Mouse (Mus musculus) forebrain, postnatal 0 days (tissue): ENCODE data around the gene Prkg1. TPM values are rescaled to one million over a fixed set of nuclear protein-coding genes. Genes with fewer than 3 reads are reported as not detected.

Experiments used
- ATAC-seq: fragments of 200-750 bp; cut with Nextera tagmentation; 2 replicates; pipeline ENCODE4 v1.8.0; 2017; ENCODE audit warnings: mild to moderate bottlenecking, moderate library complexity
- DNase-seq: peaks from one replicate; pipeline ENCODE4 v3.0.0-alpha.2; 2015
- H3K27ac ChIP-seq: fragments of 300-500 bp; sonication (generic); 2 replicates; pipeline ENCODE4 v1.5.1; 2014; ENCODE audit warnings: low read depth, mild to moderate bottlenecking, antibody characterized with exemption, low read length, moderate library complexity, mixed read lengths
- H3K27me3 ChIP-seq: fragments of 300-500 bp; sonication (generic); 2 replicates; pipeline ENCODE4 v1.6.1; 2014; ENCODE audit warnings: mild to moderate bottlenecking, low read length, mixed read lengths; ENCODE audit not compliant: insufficient read depth
- H3K36me3 ChIP-seq: fragments of 300-500 bp; sonication (generic); 2 replicates; pipeline ENCODE4 v1.6.1; 2014; ENCODE audit warnings: mild to moderate bottlenecking, moderate library complexity; ENCODE audit not compliant: insufficient read depth
- H3K4me1 ChIP-seq: fragments of 300-500 bp; sonication (generic); 2 replicates; pipeline ENCODE4 v1.6.1; 2014; ENCODE audit warnings: antibody characterized with exemption; ENCODE audit not compliant: insufficient read depth
- H3K4me2 ChIP-seq: fragments of 300-500 bp; sonication (generic); 2 replicates; pipeline ENCODE4 v1.6.1; 2014; ENCODE audit warnings: low read depth, mild to moderate bottlenecking, moderate library complexity
- H3K4me3 ChIP-seq: fragments of 300-500 bp; sonication (generic); 2 replicates; pipeline ENCODE4 v1.5.1; 2014; ENCODE audit warnings: low read depth, low read length, mixed read lengths
- H3K9ac ChIP-seq: fragments of 300-500 bp; sonication (generic); 2 replicates; pipeline ENCODE4 v1.6.1; 2014; ENCODE audit warnings: mild to moderate bottlenecking
- H3K9me3 ChIP-seq: fragments of 300-500 bp; sonication (generic); 2 replicates; pipeline ENCODE4 v1.6.1; 2016; ENCODE audit warnings: low read length
- CTCF ChIP-seq: sonication (generic); IDR thresholded peaks from 2 replicates; pipeline ENCODE4 v1.5.1; 2016; ENCODE audit warnings: antibody characterized with exemption, control low read depth, low read depth
- WGBS: fragments of 180-500 bp; shearing (Covaris S2); extraction: QIAGEN DNeasy Blood & Tissue Kit; methylation state at CpG from one replicate; pipeline ENCODE4 v1.1.7; 2014; 5-methylcytosine and 5-hydroxymethylcytosine counted together
- polyA plus RNA-seq: library from polyadenylated mRNA; unstranded; fragments of >200 nt; fragmentation: Nextera tagmentation; extraction: Ambion mirVana; gene quantifications from 2 replicates; pipeline ENCODE4 v1.2.1, GENCODE M21; 2015
- total RNA-seq: library from RNA; depleted of rRNA; stranded (reverse); fragments of >200 nt; gene quantifications from 2 replicates; pipeline ENCODE4 v1.2.3, GENCODE M21; 2014

Gene Prkg1
- total and polyA plus RNA-seq, 2 experiments from 2014 or later: 3.2 to 9.9 TPM

DNA sequence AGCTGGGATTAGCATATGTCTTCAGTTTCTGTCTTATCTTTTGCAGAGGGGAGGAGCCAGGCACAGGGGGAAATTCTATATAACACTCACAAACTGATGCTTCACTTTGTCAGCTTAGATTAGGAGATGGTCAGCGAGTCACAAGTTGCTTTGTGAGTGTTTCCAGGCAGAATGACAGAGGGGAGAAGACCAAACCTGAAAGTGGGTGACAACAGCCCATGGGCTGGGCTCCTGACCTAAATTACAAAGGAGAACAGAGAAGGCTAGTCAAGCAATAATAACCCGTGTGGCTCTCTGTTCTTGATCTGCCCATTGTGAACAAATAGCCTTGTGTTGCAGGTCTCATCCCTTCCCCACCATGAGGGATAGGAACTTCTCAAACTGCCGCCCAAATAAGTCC is 725.9 kb downstream of the Prkg1 start:
- Histone ChIP-seq H3K27ac (no peak overlapping the region), H3K9ac (no peak overlapping the region), H3K4me3 (no peak overlapping the region), H3K9me3 (no peaks in the 10 kb centered on the region), H3K27me3 (no peaks in the 10 kb centered on the region), H3K4me2 (no peak overlapping the region), H3K36me3 (no peaks in the 10 kb centered on the region), H3K4me1 (no peaks in the 10 kb centered on the region)
- no peak for TF ChIP-seq CTCF
- no peak for DNase-seq
- WGBS: 83% methylated on average over 3 of the region's 3 CpGs
- no peak for ATAC-seq

DNA sequence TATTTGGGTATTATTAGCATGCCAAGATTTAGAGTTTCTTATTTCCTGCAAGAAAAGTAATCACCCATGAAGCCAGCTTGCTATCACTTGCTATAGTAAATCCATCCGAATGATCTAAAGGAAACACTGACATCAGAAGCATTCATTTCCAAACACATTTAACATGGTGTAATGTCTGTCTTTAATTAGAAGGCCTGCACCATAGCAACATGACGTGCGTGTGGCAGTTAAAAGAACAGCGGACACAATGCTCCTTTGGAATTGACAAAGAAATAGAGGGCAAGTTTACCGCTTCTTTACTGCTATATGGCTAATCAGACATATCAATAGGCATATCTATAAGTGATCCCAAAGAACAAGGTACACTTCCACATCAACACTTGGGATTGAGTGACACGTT is 733.2 kb downstream of the Prkg1 start:
- 33% methylated on average over 6 of the region's 6 CpGs for WGBS
- H3K27ac ChIP-seq: no peak overlapping the region
- H3K36me3 ChIP-seq: no peaks in the 10 kb centered on the region
- H3K4me3 ChIP-seq: no peak overlapping the region
- TF ChIP-seq CTCF: no peak
- DNase-seq (peak; percentile 20), ATAC-seq (no peak)
- no peaks in the 10 kb centered on the region for H3K9me3 ChIP-seq
- no peaks in the 10 kb centered on the region for H3K4me1 ChIP-seq
- H3K9ac ChIP-seq: no peak overlapping the region
- H3K27me3 ChIP-seq: no peaks in the 10 kb centered on the region
- H3K4me2 ChIP-seq: no peak overlapping the region

DNA sequence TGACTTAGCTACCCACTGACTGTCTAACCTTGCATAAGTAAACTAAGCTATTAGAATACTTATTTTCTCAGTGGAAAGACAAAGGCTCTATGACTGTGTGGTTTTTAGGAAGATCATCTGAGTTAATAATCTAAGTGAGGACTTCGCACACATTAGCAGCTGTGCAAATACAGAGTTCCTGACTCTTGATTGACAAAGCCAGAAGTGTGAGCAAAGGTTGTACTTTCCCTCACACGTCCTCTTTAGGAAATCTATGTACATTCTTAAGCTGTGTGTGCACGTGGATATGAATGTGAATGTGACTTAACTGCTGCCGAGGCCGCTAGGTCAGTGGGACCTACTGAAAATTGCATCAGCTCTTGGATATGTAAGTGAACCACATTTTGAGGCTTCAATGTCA is 738.0 kb downstream of the Prkg1 start:
- no peaks in the 10 kb centered on the region for H3K4me1 ChIP-seq
- no peaks in the 10 kb centered on the region for H3K27me3 ChIP-seq
- no peak for TF ChIP-seq CTCF
- H3K4me2 ChIP-seq: no peak overlapping the region
- ATAC-seq (no peak), DNase-seq (no peak)
- H3K9me3 ChIP-seq: no peaks in the 10 kb centered on the region
- WGBS: 76% methylated on average over 5 of the region's 5 CpGs
- H3K4me3 ChIP-seq: no peak overlapping the region
- H3K27ac ChIP-seq: no peak overlapping the region
- no peaks in the 10 kb centered on the region for H3K36me3 ChIP-seq
- H3K9ac ChIP-seq: no peak overlapping the region

DNA sequence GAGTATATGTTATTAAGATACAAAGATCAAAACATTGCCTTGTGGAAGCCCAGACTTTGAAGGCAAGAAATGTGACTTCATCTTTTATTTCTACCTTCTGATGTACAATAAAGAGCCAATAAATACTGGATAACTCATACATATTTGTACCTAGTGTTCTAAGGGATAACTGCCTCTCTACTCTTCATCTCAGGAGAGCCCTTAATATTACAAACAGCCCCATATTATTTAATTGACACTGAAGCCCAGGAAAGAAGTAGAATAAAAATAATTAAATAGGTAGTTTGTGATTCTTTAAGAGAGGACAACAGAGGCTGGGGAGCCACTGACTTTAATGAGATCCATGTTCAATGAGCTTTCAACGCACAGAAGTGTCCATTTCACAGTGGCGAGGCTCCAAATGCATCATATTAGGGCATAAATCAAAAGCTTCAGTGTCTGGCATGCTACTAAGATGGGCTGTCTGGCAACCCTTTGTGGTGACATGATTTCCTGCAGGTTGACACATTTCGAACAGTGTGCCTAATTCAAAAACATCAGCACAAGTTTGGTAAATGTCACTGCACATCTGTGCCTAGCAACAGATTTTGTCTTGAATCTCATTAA is 753.2 kb downstream of the Prkg1 start:
- no peak for TF ChIP-seq CTCF
- Histone ChIP-seq H3K27me3 (no peaks in the 10 kb centered on the region), H3K4me1 (no peaks in the 10 kb centered on the region), H3K27ac (no peak overlapping the region), H3K9ac (no peak overlapping the region), H3K9me3 (no peaks in the 10 kb centered on the region), H3K36me3 (no peaks in the 10 kb centered on the region), H3K4me2 (no peak overlapping the region), H3K4me3 (no peak overlapping the region)
- WGBS: 59% methylated on average over 3 of the region's 3 CpGs
- DNase-seq (no peak), ATAC-seq (no peak)

DNA sequence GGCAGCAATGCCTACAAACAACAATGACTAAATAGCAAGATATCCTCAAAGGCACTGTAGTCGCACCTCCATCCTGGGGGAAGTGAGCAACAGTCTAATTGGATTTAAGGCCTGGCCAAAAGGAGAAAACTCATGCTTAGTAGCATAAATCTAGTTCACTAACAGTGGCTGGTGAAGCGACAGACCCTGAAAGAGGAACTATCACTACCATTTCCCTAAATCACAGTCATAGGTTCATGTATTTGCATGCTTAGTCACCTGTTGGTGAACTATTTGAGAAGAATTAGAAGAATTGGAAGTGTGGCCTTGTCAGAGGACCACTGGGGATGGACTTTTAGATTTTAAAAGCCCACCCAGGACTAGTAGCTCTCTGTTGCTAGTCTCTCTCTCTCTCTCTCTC is 766.3 kb downstream of the Prkg1 start:
- no peak overlapping the region for H3K4me2 ChIP-seq
- WGBS: 97% methylated on average over 2 of the region's 2 CpGs
- no peaks in the 10 kb centered on the region for H3K4me1 ChIP-seq
- no peaks in the 10 kb centered on the region for H3K9me3 ChIP-seq
- no peak for TF ChIP-seq CTCF
- DNase-seq (no peak), ATAC-seq (no peak)
- H3K9ac ChIP-seq: no peak overlapping the region
- no peaks in the 10 kb centered on the region for H3K36me3 ChIP-seq
- H3K27me3 ChIP-seq: no peaks in the 10 kb centered on the region
- no peak overlapping the region for H3K27ac ChIP-seq
- no peak overlapping the region for H3K4me3 ChIP-seq

DNA sequence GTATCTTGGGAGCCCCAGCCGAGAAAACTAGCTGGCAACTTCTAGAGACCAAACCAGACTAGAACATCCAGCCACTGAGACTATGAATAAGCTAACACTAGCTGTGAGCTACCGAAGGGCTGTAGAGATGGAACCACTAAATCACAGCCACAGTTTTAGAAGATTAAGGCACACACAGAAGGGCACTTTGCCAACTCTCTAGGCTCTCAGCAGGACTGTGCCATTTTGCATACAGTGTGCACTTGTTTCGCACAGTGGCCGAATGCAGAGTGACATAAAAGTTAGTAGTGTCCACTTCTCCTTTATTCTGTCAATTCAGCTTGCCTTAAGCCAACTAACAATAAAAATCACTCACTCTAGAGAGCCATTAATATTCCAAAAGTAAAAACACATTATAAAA is 774.4 kb downstream of the Prkg1 start:
- DNase-seq: no peak
- ATAC-seq: no peak
- H3K36me3 ChIP-seq: no peaks in the 10 kb centered on the region
- H3K9ac ChIP-seq: no peak overlapping the region
- H3K9me3 ChIP-seq: no peaks in the 10 kb centered on the region
- H3K27ac ChIP-seq: no peak overlapping the region
- H3K27me3 ChIP-seq: no peaks in the 10 kb centered on the region
- H3K4me3 ChIP-seq: no peak overlapping the region
- H3K4me1 ChIP-seq: no peaks in the 10 kb centered on the region
- TF ChIP-seq CTCF: no peak
- no peak overlapping the region for H3K4me2 ChIP-seq
- 61% methylated on average over 4 of the region's 4 CpGs for WGBS

DNA sequence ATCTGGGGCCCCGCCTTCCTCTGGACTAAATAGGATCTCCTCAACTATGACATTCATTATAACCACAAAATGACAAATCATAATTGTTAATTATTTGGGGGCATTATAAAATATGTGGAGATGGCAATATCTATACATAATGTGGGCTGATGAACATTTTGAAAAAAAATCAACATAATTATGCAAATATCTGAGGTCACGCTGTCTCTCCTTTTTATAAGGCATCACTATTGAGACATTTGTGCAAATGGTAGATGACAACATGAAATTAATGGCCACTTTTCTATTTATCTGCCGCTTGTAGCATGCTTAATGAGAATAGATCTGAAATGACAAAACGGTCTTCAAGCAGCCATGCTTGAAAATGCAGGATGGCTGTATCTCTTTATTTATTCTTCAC is 782.4 kb downstream of the Prkg1 start:
- TF ChIP-seq CTCF: no peak
- H3K4me3 ChIP-seq: no peak overlapping the region
- H3K9ac ChIP-seq: no peak overlapping the region
- ATAC-seq (no peak), DNase-seq (no peak)
- H3K9me3 ChIP-seq: no peaks in the 10 kb centered on the region
- no peaks in the 10 kb centered on the region for H3K4me1 ChIP-seq
- 69% methylated on average over 4 of the region's 4 CpGs for whole genome bisulfite sequencing
- H3K27me3 ChIP-seq: no peaks in the 10 kb centered on the region
- no peaks in the 10 kb centered on the region for H3K36me3 ChIP-seq
- no peak overlapping the region for H3K4me2 ChIP-seq
- H3K27ac ChIP-seq: no peak overlapping the region
